Mouse (Mus musculus): Measurements from ENCODE around the gene Rbm44. TPM values are rescaled to one million over a fixed set of nuclear protein-coding genes. Genes with fewer than 3 reads are reported as not detected.
A peak's percentile ranks its signal among the peaks of the same experiment; 100 is the strongest.

Rbm44 gene
- polyA plus RNA-seq, 1 experiment from 2014 or later: 1.1 TPM

- H3K4me2 ChIP-seq: no peak overlapping the region
- H3K27ac ChIP-seq: no peak overlapping the region
- no peaks in the 10 kb centered on the region for H3K9me3 ChIP-seq
- no peak overlapping the region for H3K4me3 ChIP-seq
- no peak overlapping the region for H3K9ac ChIP-seq
- no peaks in the 10 kb centered on the region for H3K36me3 ChIP-seq
- WGBS: 85% methylated on average over 4 of the region's 4 CpGs
- no peak for ATAC-seq (ENCODE audit: insufficient number of reproducible peaks, insufficient read depth, low FRiP score, low TSS enrichment, low read depth)
- H3K4me1 ChIP-seq: no peaks in the 10 kb centered on the region
- no peaks in the 10 kb centered on the region for H3K27me3 ChIP-seq
Observed at GRCm38 (mm10) chr1:91193242-91193641, 48.4 kb downstream of the Rbm44 start.

- Histone ChIP-seq H3K4me1 (no peaks in the 10 kb centered on the region), H3K27ac (no peak overlapping the region), H3K4me3 (no peak overlapping the region), H3K9ac (no peak overlapping the region), H3K9me3 (no peaks in the 10 kb centered on the region), H3K27me3 (no peaks in the 10 kb centered on the region), H3K4me2 (no peak overlapping the region), H3K36me3 (no peaks in the 10 kb centered on the region)
- WGBS: 88% methylated on average over 4 of the region's 4 CpGs
- no peak for ATAC-seq (ENCODE audit: insufficient number of reproducible peaks, insufficient read depth, low FRiP score, low TSS enrichment, low read depth)
Observed at GRCm38 (mm10) chr1:91193680-91194079, 48.8 kb downstream of the Rbm44 start.

DNA sequence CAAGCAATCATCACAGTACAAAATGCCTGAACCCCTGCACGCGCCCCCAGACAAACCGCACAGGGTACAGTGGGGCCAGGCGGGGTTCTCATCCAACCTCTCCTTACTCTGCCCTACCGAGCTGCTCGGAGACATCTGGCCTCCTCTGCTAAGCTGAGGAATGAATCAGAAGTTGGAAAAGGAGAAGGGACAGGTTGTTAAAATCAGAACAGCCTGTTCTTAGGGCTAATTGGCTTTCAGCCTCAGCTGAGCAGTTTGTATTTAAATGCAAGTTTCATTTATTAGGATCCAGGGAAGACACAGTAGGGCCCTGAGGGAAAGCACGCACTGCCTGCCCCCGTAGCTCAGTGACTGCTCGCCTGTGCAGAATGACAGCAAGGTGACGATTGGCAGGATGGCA lies 54.9 kb downstream of the Rbm44 start:
- WGBS: 80% methylated on average over 10 of the region's 10 CpGs
- no peak overlapping the region for H3K9ac ChIP-seq

GRCm38 (mm10) chr1:91201122-91201521 lies 56.2 kb downstream of the Rbm44 start:
- Histone ChIP-seq H3K4me1 (peaks cover 10% of the 10 kb centered on the region; the same call in 1 of the 2 replicates), H3K36me3 (no peaks in the 10 kb centered on the region), H3K9ac (no peak overlapping the region), H3K27ac (no peak overlapping the region), H3K4me3 (no peak overlapping the region), H3K27me3 (no peaks in the 10 kb centered on the region), H3K9me3 (no peaks in the 10 kb centered on the region), H3K4me2 (no peak overlapping the region)
- ATAC-seq (ENCODE audit: insufficient number of reproducible peaks, insufficient read depth, low FRiP score, low TSS enrichment, low read depth): no peak
- 28% methylated on average over 3 of the region's 3 CpGs for WGBS

More for the DNA sequence above, 54.9 kb downstream of the Rbm44 start:
- Histone ChIP-seq H3K4me2 (no peak overlapping the region), H3K27ac (no peak overlapping the region), H3K36me3 (no peaks in the 10 kb centered on the region), H3K9me3 (no peaks in the 10 kb centered on the region), H3K4me1 (peaks cover 10% of the 10 kb centered on the region; the same call in 1 of the 2 replicates), H3K4me3 (no peak overlapping the region), H3K27me3 (no peaks in the 10 kb centered on the region)
- no peak for ATAC-seq (ENCODE audit: insufficient number of reproducible peaks, insufficient read depth, low FRiP score, low TSS enrichment, low read depth)

DNA sequence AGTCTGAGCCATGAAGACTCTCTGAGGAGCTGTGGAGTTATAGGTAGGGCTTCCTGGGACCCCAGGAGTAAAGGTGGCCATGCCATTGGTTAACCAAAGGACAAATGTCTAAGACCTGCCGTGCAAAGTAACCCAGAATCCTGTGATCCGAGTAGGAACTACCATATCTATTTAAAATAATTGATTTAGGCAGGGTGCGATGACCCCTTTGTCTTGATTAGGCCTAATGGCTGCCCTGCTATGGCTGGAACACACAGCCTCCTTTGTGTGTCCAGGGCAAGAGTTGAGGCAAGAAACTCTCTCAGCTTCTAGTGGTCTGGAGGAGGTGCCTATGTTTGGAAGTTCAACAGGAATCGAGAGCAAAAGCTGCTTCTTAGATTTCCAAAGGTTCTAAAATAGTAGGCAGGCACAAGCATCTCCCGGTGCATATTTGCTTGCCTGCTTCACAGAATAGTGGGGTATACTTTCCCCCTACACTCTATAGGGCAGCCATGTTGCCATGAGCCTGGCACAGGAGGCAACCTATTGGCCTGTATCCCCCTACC lies 59.4 kb downstream of the Rbm44 start:
- H3K4me1 ChIP-seq: peaks cover 16% of the 10 kb centered on the region
- no peak overlapping the region for H3K9ac ChIP-seq
- H3K9me3 ChIP-seq: no peaks in the 10 kb centered on the region
- H3K4me3 ChIP-seq: no peak overlapping the region
- H3K4me2 ChIP-seq: no peak overlapping the region
- 67% methylated on average over 5 of the region's 5 CpGs for WGBS
- H3K36me3 ChIP-seq: no peaks in the 10 kb centered on the region
- no peak for ATAC-seq (ENCODE audit: insufficient number of reproducible peaks, insufficient read depth, low FRiP score, low TSS enrichment, low read depth)
- H3K27me3 ChIP-seq: no peaks in the 10 kb centered on the region
- H3K27ac ChIP-seq: no peak overlapping the region

DNA sequence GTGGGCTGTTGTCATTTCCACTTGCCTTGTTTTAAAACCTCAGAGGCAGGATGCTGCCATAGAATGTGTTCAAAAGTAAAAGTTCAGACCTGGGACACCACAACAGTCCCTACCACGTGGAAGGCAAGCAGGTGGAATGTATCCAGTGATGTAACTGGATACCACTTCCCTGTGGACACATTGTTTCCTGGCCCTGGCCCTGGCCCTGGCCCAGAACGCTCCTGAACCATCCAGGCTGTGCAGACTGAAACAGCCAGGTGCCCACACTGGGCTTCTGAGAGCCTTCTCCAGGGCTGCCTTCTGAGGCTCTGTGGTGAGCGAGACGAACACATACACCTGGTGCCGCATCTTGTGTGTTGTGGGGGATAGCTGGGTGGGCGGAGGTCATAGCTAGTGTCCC lies 60.8 kb downstream of the Rbm44 start:
- Histone ChIP-seq H3K27me3 (no peaks in the 10 kb centered on the region), H3K4me1 (peaks cover 15% of the 10 kb centered on the region), H3K4me2 (no peak overlapping the region), H3K9me3 (no peaks in the 10 kb centered on the region), H3K36me3 (no peaks in the 10 kb centered on the region), H3K4me3 (no peak overlapping the region), H3K9ac (no peak overlapping the region), H3K27ac (no peak overlapping the region)
- ATAC-seq (ENCODE audit: insufficient number of reproducible peaks, insufficient read depth, low FRiP score, low TSS enrichment, low read depth): no peak
- 72% methylated on average over 6 of the region's 6 CpGs for WGBS

DNA sequence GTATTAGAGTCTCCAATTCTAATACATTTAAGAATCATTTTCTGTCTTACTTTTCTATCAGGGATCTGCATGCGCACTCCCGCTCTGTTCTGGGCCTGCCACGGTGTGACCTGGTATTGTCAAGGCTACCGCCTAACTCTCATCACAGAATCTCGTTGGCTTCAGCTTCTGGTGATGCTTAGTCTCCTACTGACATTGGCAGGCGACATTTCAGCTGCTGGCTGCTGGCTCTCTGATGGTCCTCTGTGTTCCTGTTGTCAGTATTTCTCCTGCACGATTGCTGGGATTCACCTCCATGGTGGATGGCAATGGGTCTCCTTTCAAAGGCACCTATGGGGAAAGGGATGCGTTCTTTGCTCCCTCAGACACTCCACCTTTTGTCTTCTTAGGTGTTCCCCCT lies 61.4 kb downstream of the Rbm44 start:
- Histone ChIP-seq H3K36me3 (no peaks in the 10 kb centered on the region), H3K27ac (no peak overlapping the region), H3K4me3 (no peak overlapping the region), H3K27me3 (no peaks in the 10 kb centered on the region), H3K9ac (no peak overlapping the region), H3K4me1 (peaks cover 16% of the 10 kb centered on the region), H3K4me2 (no peak overlapping the region), H3K9me3 (no peaks in the 10 kb centered on the region)
- 84% methylated on average over 8 of the region's 8 CpGs for WGBS
- no peak for ATAC-seq (ENCODE audit: insufficient number of reproducible peaks, insufficient read depth, low FRiP score, low TSS enrichment, low read depth)

- 74% methylated on average over 5 of the region's 5 CpGs for WGBS
- no peak for ATAC-seq (ENCODE audit: insufficient number of reproducible peaks, insufficient read depth, low FRiP score, low TSS enrichment, low read depth)
Observed at GRCm38 (mm10) chr1:91206873-91207272, 62.0 kb downstream of the Rbm44 start.

DNA sequence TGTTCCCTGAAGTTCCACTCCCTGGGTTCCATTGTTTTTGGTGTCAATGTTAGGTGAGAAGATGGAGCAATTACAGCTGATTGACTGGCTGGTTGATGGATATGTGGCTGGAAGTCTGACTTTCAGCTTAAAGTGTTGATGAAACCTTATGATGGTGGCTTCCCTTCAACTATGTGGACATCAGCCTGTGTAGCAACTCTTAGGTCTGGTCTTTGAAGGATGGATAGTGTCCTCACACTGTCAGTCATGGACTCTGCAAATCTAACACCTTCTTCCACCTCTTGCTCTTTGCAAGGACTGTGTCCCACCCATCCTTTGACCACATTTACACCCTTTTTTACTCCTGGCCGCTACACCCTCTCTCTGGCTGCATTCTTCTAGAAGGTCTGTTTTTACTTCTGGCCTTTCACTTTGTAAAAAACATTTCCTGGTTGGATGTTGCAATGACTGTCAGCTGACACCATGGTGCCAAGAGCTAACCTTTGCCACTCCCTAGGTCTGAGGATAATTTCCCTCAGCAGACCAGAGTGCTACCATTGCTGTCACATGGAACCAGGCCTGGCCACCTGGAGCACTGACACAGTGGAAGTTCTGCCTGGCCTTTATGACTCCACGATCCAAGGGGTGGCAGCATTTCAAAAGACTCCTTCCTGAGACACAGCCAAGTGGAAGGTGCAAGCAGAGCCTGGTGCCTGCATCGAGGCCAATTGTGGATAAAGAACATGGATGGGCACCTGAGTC lies 62.6 kb downstream of the Rbm44 start:
- peaks cover 24% of the 10 kb centered on the region for H3K4me1 ChIP-seq
- no peak overlapping the region for H3K27ac ChIP-seq
- no peaks in the 10 kb centered on the region for H3K9me3 ChIP-seq
- WGBS: 83% methylated on average over 3 of the region's 3 CpGs
- no peak for ATAC-seq (ENCODE audit: insufficient number of reproducible peaks, insufficient read depth, low FRiP score, low TSS enrichment, low read depth)
- no peak overlapping the region for H3K4me2 ChIP-seq
- H3K9ac ChIP-seq: no peak overlapping the region
- no peak overlapping the region for H3K4me3 ChIP-seq
- H3K27me3 ChIP-seq: no peaks in the 10 kb centered on the region
- no peaks in the 10 kb centered on the region for H3K36me3 ChIP-seq

More at GRCm38 (mm10) chr1:91206873-91207272, 62.0 kb downstream of the Rbm44 start:
- H3K4me1 ChIP-seq: peaks cover 20% of the 10 kb centered on the region
- no peaks in the 10 kb centered on the region for H3K9me3 ChIP-seq
- H3K4me2 ChIP-seq: no peak overlapping the region
- no peak overlapping the region for H3K27ac ChIP-seq
- H3K9ac ChIP-seq: no peak overlapping the region
- no peaks in the 10 kb centered on the region for H3K27me3 ChIP-seq
- H3K36me3 ChIP-seq: no peaks in the 10 kb centered on the region
- H3K4me3 ChIP-seq: no peak overlapping the region

GRCm38 (mm10) chr1:91209343-91209742 lies 64.5 kb downstream of the Rbm44 start:
- WGBS: 79% methylated on average over 6 of the region's 6 CpGs
- Histone ChIP-seq H3K9me3 (no peaks in the 10 kb centered on the region), H3K36me3 (no peaks in the 10 kb centered on the region), H3K27me3 (no peaks in the 10 kb centered on the region), H3K4me2 (no peak overlapping the region), H3K4me3 (no peak overlapping the region), H3K9ac (no peak overlapping the region), H3K27ac (peak overlapping the region; percentile 55), H3K4me1 (peaks cover 24% of the 10 kb centered on the region)
- no peak; the same call in 1 of the 2 replicates for ATAC-seq (ENCODE audit: insufficient number of reproducible peaks, insufficient read depth, low FRiP score, low TSS enrichment, low read depth)

DNA sequence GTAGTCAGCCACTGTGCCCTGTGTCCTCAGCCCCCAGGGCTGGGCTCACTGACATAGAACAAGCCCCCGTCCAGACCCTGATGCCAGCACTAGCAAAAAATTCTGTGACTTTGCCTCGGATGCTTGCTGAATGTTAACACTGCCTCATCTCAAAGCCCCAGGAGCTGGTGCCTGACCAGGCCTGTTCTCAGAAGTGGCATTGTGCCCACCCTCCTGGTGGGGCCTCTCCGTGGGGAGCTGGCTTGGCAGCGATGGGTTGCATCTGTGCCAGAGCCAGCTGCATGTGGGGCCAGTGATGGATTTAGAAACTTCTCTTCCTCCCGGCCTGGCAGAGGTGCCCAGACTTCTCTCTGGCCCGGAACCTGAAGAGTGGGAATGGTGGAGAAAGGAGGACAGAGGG lies 64.9 kb downstream of the Rbm44 start:
- ATAC-seq (ENCODE audit: insufficient number of reproducible peaks, insufficient read depth, low FRiP score, low TSS enrichment, low read depth): no peak; the same call in 1 of the 2 replicates
- H3K9me3 ChIP-seq: no peaks in the 10 kb centered on the region
- H3K9ac ChIP-seq: no peak overlapping the region
- H3K4me2 ChIP-seq: no peak overlapping the region
- no peaks in the 10 kb centered on the region for H3K27me3 ChIP-seq
- 71% methylated on average over 6 of the region's 6 CpGs for WGBS
- peaks cover 26% of the 10 kb centered on the region for H3K4me1 ChIP-seq
- no peak overlapping the region for H3K4me3 ChIP-seq
- peak overlapping the region; percentile 55 for H3K27ac ChIP-seq
- H3K36me3 ChIP-seq: no peaks in the 10 kb centered on the region

DNA sequence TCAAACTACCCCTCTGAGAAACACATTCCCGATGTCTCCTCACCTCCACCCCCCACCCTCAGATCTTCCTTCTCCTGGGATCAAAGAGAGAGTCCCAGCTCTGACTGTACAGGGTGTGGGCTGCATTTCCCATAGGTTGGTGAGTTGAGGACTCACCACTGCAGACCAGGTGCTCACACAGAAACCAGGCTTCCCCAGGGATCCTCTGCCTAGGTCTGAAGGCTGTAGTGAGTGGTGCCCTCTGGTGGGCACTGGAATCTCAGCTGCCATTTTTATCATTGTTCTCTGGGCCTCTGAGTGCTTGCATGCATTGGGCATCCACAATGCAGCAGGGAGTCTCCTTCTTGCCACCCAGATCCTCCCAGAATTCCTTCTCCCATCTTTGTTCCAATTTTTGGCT lies 66.2 kb downstream of the Rbm44 start:
- no peak for ATAC-seq (ENCODE audit: insufficient number of reproducible peaks, insufficient read depth, low FRiP score, low TSS enrichment, low read depth)
- H3K4me2 ChIP-seq: no peak overlapping the region
- no peak overlapping the region for H3K9ac ChIP-seq
- H3K9me3 ChIP-seq: no peaks in the 10 kb centered on the region
- H3K27me3 ChIP-seq: no peaks in the 10 kb centered on the region
- no peaks in the 10 kb centered on the region for H3K36me3 ChIP-seq
- WGBS: 60% methylated on average over 1 of the region's 1 CpGs
- H3K4me1 ChIP-seq: peaks cover 31% of the 10 kb centered on the region
- H3K4me3 ChIP-seq: no peak overlapping the region
- H3K27ac ChIP-seq: no peak overlapping the region
